Comparison of ENCODE assay signal across 11 mouse cellular contexts in genomic region chr11:44127088-44127487, GRCm38 (mm10).
DNase-seq lines count a peak whose midpoint lies in the region; ATAC-seq and TF ChIP-seq lines count a peak whose summit lies in the region.
"Had no signal": no experiment of that assay in that cellular context is flagged by ENCODE, and none has a peak within 500 bp of the region (broad histone marks: within the 10 kb centered on the region; RNA-seq: fewer than 3 reads in every experiment).

No protein-coding gene starts in this region.

- 47% methylated on average over 9 of the region's 9 CpGs for WGBS in heart, postnatal 0 days
- WGBS in heart, embryonic 12.5 days = 39% methylated on average over 9 of the region's 9 CpGs
- WGBS in hindbrain, embryonic 12.5 days = 45% methylated on average over 9 of the region's 9 CpGs
- 47% methylated on average over 9 of the region's 9 CpGs for WGBS in midbrain, embryonic 15.5 days

- H3K4me2 ChIP-seq in heart, postnatal 0 days (ENCODE audit: low read depth, low read length) = no peak overlapping the region
- H3K4me2 ChIP-seq in heart, embryonic 12.5 days = no peak overlapping the region
- no peak overlapping the region for H3K4me2 ChIP-seq in hindbrain, embryonic 12.5 days (replicated peaks)
- no peak overlapping the region for H3K4me2 ChIP-seq in midbrain, embryonic 15.5 days
- H3K4me2 ChIP-seq: limb, embryonic 12.5 days had no signal

- ATAC-seq in heart, postnatal 0 days (ENCODE audit: insufficient read depth, low read depth) = peak; percentile 33; the same call in 1 of the 2 replicates
- ATAC-seq in heart, embryonic 12.5 days (ENCODE audit: insufficient number of reproducible peaks, low FRiP score) = no peak
- 0 out of 2 replicates have a peak, but pooled peaks have one; percentile 35 for ATAC-seq in hindbrain, embryonic 12.5 days (ENCODE audit: low FRiP score)
- peak; percentile 60 for ATAC-seq in midbrain, embryonic 15.5 days (replicated peaks)

- no peaks in the 10 kb centered on the region for H3K36me3 ChIP-seq in heart, postnatal 0 days (replicated peaks; ENCODE audit: control insufficient read depth, insufficient read depth, low read length)
- H3K36me3 ChIP-seq in heart, embryonic 12.5 days = no peaks in the 10 kb centered on the region
- H3K36me3 ChIP-seq in hindbrain, embryonic 12.5 days = no peaks in the 10 kb centered on the region
- no peaks in the 10 kb centered on the region for H3K36me3 ChIP-seq in midbrain, embryonic 15.5 days (replicated peaks)
- H3K36me3 ChIP-seq: limb, embryonic 12.5 days had no signal

- no peak for TF ChIP-seq EP300 in heart, postnatal 0 days (IDR thresholded peaks at IDR 0.05; ENCODE audit: low read depth)

- DNase-seq in heart, postnatal 0 days (ENCODE audit: low spot score) = no peak
- DNase-seq in brain, embryonic 14.5 days (ENCODE audit: low read depth) = peak; percentile 33
- DNase-seq in cerebellum, postnatal 36 days = no peak
- no peak for DNase-seq in kidney, adult 9 months
- DNase-seq: heart, postnatal 36 days; lung, postnatal 10 days had no signal

- TF ChIP-seq POLR2A in brain, embryonic 14.5 days (IDR thresholded peaks at IDR 0.05; ENCODE audit: borderline replicate concordance, extremely low read depth, insufficient read depth, insufficient read length, poor library complexity, severe bottlenecking) = no peak

- no peaks in the 10 kb centered on the region for H3K9me3 ChIP-seq in heart, postnatal 0 days (replicated peaks; ENCODE audit: control insufficient read depth, low read length)
- H3K9me3 ChIP-seq in heart, embryonic 12.5 days (replicated peaks) = no peaks in the 10 kb centered on the region
- H3K9me3 ChIP-seq in hindbrain, embryonic 12.5 days (replicated peaks) = no peaks in the 10 kb centered on the region
- no peaks in the 10 kb centered on the region for H3K9me3 ChIP-seq in midbrain, embryonic 15.5 days
- H3K9me3 ChIP-seq: limb, embryonic 12.5 days had no signal

- TF ChIP-seq CTCF in heart, postnatal 0 days (IDR thresholded peaks at IDR 0.05; ENCODE audit: low read depth) = no peak
- no peak for TF ChIP-seq CTCF in brain, embryonic 14.5 days (IDR thresholded peaks at IDR 0.05; ENCODE audit: borderline replicate concordance, extremely low read depth, insufficient read depth, insufficient read length)

- H3K4me1 ChIP-seq in heart, postnatal 0 days (ENCODE audit: control insufficient read depth, insufficient read depth) = no peaks in the 10 kb centered on the region
- H3K4me1 ChIP-seq in heart, embryonic 12.5 days (replicated peaks) = no peaks in the 10 kb centered on the region; the same call in 1 of the 2 replicates
- H3K4me1 ChIP-seq in hindbrain, embryonic 12.5 days = 0 out of 2 replicates have a peak, but pooled peaks cover 3% of the 10 kb centered on the region
- peaks cover 5% of the 10 kb centered on the region; the same call in 1 of the 2 replicates for H3K4me1 ChIP-seq in midbrain, embryonic 15.5 days
- H3K4me1 ChIP-seq: limb, embryonic 12.5 days had no signal

- H3K9ac ChIP-seq in heart, postnatal 0 days (replicated peaks; ENCODE audit: low read depth, low read length) = no peak overlapping the region
- no peak overlapping the region for H3K9ac ChIP-seq in heart, embryonic 12.5 days
- H3K9ac ChIP-seq in hindbrain, embryonic 12.5 days = no peak overlapping the region
- H3K9ac ChIP-seq in midbrain, embryonic 15.5 days = no peak overlapping the region
- H3K9ac ChIP-seq: limb, embryonic 12.5 days had no signal

- H3K27me3 ChIP-seq in heart, postnatal 0 days (ENCODE audit: control insufficient read depth, insufficient read depth, low read length) = no peaks in the 10 kb centered on the region
- no peaks in the 10 kb centered on the region for H3K27me3 ChIP-seq in heart, embryonic 12.5 days (replicated peaks)
- H3K27me3 ChIP-seq in hindbrain, embryonic 12.5 days = no peaks in the 10 kb centered on the region
- H3K27me3 ChIP-seq in midbrain, embryonic 15.5 days (replicated peaks) = no peaks in the 10 kb centered on the region
- H3K27me3 ChIP-seq: limb, embryonic 12.5 days had no signal

- H3K27ac ChIP-seq in heart, postnatal 0 days (ENCODE audit: low read depth) = no peak overlapping the region
- no peak overlapping the region for H3K27ac ChIP-seq in heart, embryonic 12.5 days (ENCODE audit: poor library complexity, severe bottlenecking)
- H3K27ac ChIP-seq in hindbrain, embryonic 12.5 days = no peak overlapping the region
- H3K27ac ChIP-seq in midbrain, embryonic 15.5 days = no peak overlapping the region
- H3K27ac ChIP-seq: limb, embryonic 12.5 days had no signal

- H3K4me3 ChIP-seq in heart, postnatal 0 days (ENCODE audit: low read depth, low read length) = no peak overlapping the region
- H3K4me3 ChIP-seq in heart, embryonic 12.5 days = no peak overlapping the region
- no peak overlapping the region for H3K4me3 ChIP-seq in hindbrain, embryonic 12.5 days
- no peak overlapping the region for H3K4me3 ChIP-seq in midbrain, embryonic 15.5 days
- H3K4me3 ChIP-seq: limb, embryonic 12.5 days; myocyte had no signal
